Mouse (Mus musculus) G1E (cell line): Measurements from ENCODE around the gene Rab10.

Experiments
- CTCF ChIP-seq: IDR thresholded peaks from 2 replicates; pipeline ENCODE4 v1.5.1; 2012; ENCODE audit warnings: low read depth, low read length, inconsistent platforms, mixed read lengths
- GATA1 ChIP-seq: IDR thresholded peaks from 2 replicates; pipeline ENCODE4 v1.6.1; 2012; ENCODE audit warnings: borderline replicate concordance, low read length, inconsistent platforms, mixed read lengths
- POLR2AphosphoS5 ChIP-seq: IDR thresholded peaks from 2 replicates; pipeline ENCODE4 v1.6.1; 2012; ENCODE audit warnings: low read depth, low read length, inconsistent platforms; ENCODE audit not compliant: insufficient replicate concordance
- TAL1 ChIP-seq: conservative IDR thresholded peaks from 2 replicates; pipeline ENCODE4 v1.6.1; 2012; ENCODE audit warnings: low read depth, low read length, inconsistent platforms, mixed read lengths

- TF ChIP-seq GATA1 (no peak), CTCF (no peak), TAL1 (no peak), POLR2AphosphoS5 (no peak)
Observed at GRCm38 (mm10) chr12:3253591-3253990, 56.2 kb downstream of the Rab10 start.
